Mouse (Mus musculus) midbrain, postnatal 0 days (tissue): ENCODE measurements at regions not wholly inside any gene's neighbourhood (a gene's known extent, or its start where the extent isn't known, plus 50 kb on each side); places are given as distances from the start of the nearest gene placed in this dataset.

Experiments used
- ATAC-seq: fragments of 200-750 bp; cut with Nextera tagmentation; 2 replicates; pipeline ENCODE4 v1.8.0; 2017; ENCODE audit warnings: moderate number of reproducible peaks, mild to moderate bottlenecking, moderate TSS enrichment, moderate library complexity; ENCODE audit not compliant: low FRiP score
- DNase-seq: peaks from one replicate; pipeline ENCODE4 v3.0.0-alpha.2; 2015; ENCODE audit warnings: low spot score
- H3K27ac ChIP-seq: fragments of 300-500 bp; sonication (generic); 2 replicates; pipeline ENCODE4 v1.5.1; 2014; ENCODE audit warnings: low read depth, mild to moderate bottlenecking, low read length, mixed read lengths
- H3K27me3 ChIP-seq: fragments of 300-500 bp; sonication (generic); 2 replicates; pipeline ENCODE4 v1.6.1; 2014; ENCODE audit warnings: low read length, control low read depth, mixed read lengths; ENCODE audit not compliant: insufficient read depth
- H3K36me3 ChIP-seq: fragments of 300-500 bp; sonication (generic); 2 replicates; pipeline ENCODE4 v1.6.1; 2014; ENCODE audit warnings: low read length, control low read depth, mixed read lengths; ENCODE audit not compliant: insufficient read depth
- H3K4me1 ChIP-seq: fragments of 300-500 bp; sonication (generic); 2 replicates; pipeline ENCODE4 v1.6.1; 2014; ENCODE audit warnings: mild to moderate bottlenecking, control low read depth, antibody characterized with exemption, low read length, mixed read lengths; ENCODE audit not compliant: insufficient read depth
- H3K4me2 ChIP-seq: fragments of 300-500 bp; sonication (generic); 2 replicates; pipeline ENCODE4 v1.6.1; 2014; ENCODE audit warnings: low read depth, mild to moderate bottlenecking, low read length, mixed read lengths; ENCODE audit not compliant: poor library complexity, severe bottlenecking
- H3K4me3 ChIP-seq: fragments of 300-500 bp; sonication (generic); 2 replicates; pipeline ENCODE4 v1.5.1; 2014; ENCODE audit warnings: low read depth, mild to moderate bottlenecking, low read length, moderate library complexity
- H3K9ac ChIP-seq: fragments of 300-500 bp; sonication (generic); replicated peaks from 2 replicates; pipeline ENCODE4 v1.6.1; 2014; ENCODE audit warnings: mild to moderate bottlenecking, low read length, moderate library complexity, mixed read lengths; ENCODE audit not compliant: poor library complexity, severe bottlenecking
- H3K9me3 ChIP-seq: fragments of 300-500 bp; sonication (generic); 2 replicates; pipeline ENCODE4 v1.6.1; 2016; ENCODE audit warnings: low read length, control low read depth
- CTCF ChIP-seq: IDR thresholded peaks from 2 replicates; pipeline ENCODE4 v1.5.1; 2016; ENCODE audit warnings: antibody characterized with exemption, mild to moderate bottlenecking
- WGBS: fragments of 180-500 bp; shearing (Covaris S2); extraction: QIAGEN DNeasy Blood & Tissue Kit; methylation state at CpG from one replicate; pipeline ENCODE4 v1.1.7; 2014; 5-methylcytosine and 5-hydroxymethylcytosine counted together

GRCm38 (mm10) chr8:96174996-96175395, 286.6 kb upstream of the Got2 start:
- Histone ChIP-seq H3K4me2 (no peak overlapping the region), H3K36me3 (no peaks in the 10 kb centered on the region), H3K9ac (no peak overlapping the region), H3K4me3 (no peak overlapping the region), H3K9me3 (0 out of 2 replicates have a peak, but pooled peaks cover 5% of the 10 kb centered on the region), H3K27me3 (no peaks in the 10 kb centered on the region), H3K4me1 (no peaks in the 10 kb centered on the region), H3K27ac (no peak overlapping the region)
- 62% methylated on average over 5 of the region's 5 CpGs for WGBS
- peak; percentile 66 for DNase-seq
- no peak for TF ChIP-seq CTCF
- no peak for ATAC-seq

- H3K4me2 ChIP-seq: no peak overlapping the region
- DNase-seq (no peak), ATAC-seq (no peak)
- no peak overlapping the region for H3K9ac ChIP-seq
- H3K4me1 ChIP-seq: no peaks in the 10 kb centered on the region
- no peak for TF ChIP-seq CTCF
- no peaks in the 10 kb centered on the region for H3K27me3 ChIP-seq
- WGBS: 96% methylated on average over 8 of the region's 8 CpGs
- H3K36me3 ChIP-seq: no peaks in the 10 kb centered on the region
- H3K27ac ChIP-seq: no peak overlapping the region
- H3K9me3 ChIP-seq: no peaks in the 10 kb centered on the region
- H3K4me3 ChIP-seq: no peak overlapping the region
These were observed 276.6 kb upstream of the Got2 start for GRCm38 (mm10) chr8:96164933-96165332.

DNA sequence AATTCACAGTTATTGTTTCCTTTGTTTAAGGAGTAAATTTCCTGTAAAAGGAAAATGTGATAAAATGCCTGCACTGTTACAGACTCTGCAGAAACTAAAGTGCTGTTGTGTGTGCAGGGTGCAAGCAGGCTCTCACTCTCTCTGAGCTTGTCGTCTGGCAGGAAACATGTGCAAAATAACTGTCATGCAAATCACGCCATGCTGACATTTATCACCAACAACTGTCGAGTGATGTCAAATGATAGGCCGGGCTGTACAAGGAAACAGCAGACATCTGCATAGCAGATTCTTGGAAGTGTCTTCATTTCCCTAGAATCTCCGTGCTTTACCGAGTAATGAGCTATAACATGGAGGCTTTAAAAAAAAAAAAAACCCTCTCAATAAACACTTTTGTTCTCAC, 271.6 kb upstream of the Got2 start:
- TF ChIP-seq CTCF: no peak
- ATAC-seq (no peak), DNase-seq (no peak)
- no peak overlapping the region for H3K4me3 ChIP-seq
- no peaks in the 10 kb centered on the region for H3K27me3 ChIP-seq
- H3K27ac ChIP-seq: no peak overlapping the region
- no peaks in the 10 kb centered on the region for H3K9me3 ChIP-seq
- H3K9ac ChIP-seq: no peak overlapping the region
- no peaks in the 10 kb centered on the region for H3K36me3 ChIP-seq
- WGBS: 59% methylated on average over 6 of the region's 6 CpGs
- no peak overlapping the region for H3K4me2 ChIP-seq
- no peaks in the 10 kb centered on the region for H3K4me1 ChIP-seq

GRCm38 (mm10) chr8:96152496-96153250, 264.3 kb upstream of the Got2 start:
- peak; percentile 79 for TF ChIP-seq CTCF
- no peak for ATAC-seq
- DNase-seq: no peak
- Histone ChIP-seq H3K9me3 (no peaks in the 10 kb centered on the region), H3K9ac (no peak overlapping the region), H3K4me1 (no peaks in the 10 kb centered on the region), H3K27ac (no peak overlapping the region), H3K4me3 (no peak overlapping the region), H3K36me3 (no peaks in the 10 kb centered on the region), H3K4me2 (no peak overlapping the region), H3K27me3 (no peaks in the 10 kb centered on the region)
- 43% methylated on average over 12 of the region's 12 CpGs for WGBS

GRCm38 (mm10) chr8:96152056-96152455, 263.7 kb upstream of the Got2 start:
- H3K4me2 ChIP-seq: no peak overlapping the region
- H3K9me3 ChIP-seq: no peaks in the 10 kb centered on the region
- WGBS: 84% methylated on average over 10 of the region's 10 CpGs
- TF ChIP-seq CTCF: no peak
- H3K27ac ChIP-seq: no peak overlapping the region
- no peak for DNase-seq
- no peak overlapping the region for H3K4me3 ChIP-seq
- no peaks in the 10 kb centered on the region for H3K4me1 ChIP-seq
- ATAC-seq: no peak
- no peaks in the 10 kb centered on the region for H3K27me3 ChIP-seq
- no peaks in the 10 kb centered on the region for H3K36me3 ChIP-seq
- no peak overlapping the region for H3K9ac ChIP-seq

DNA sequence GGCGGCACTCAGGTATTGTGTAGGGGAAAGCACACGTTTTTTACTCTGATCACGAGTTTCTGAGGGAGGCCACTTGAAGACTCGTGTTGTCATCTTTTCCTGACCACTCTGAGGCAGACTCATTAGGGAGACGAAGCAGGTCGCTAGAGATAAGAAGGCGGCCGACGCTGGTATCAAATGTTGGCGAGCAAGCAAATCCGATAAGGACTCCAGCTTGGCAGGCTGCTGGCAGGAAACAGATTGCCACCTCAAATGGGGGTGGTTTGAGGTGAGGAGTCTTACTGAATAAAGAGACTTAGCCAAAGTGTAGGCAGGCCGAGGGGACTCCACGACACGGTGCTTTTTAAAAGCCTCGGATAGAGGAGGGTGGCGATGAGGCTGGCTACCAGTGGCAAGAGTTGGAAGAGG, 262.7 kb upstream of the Got2 start:
- WGBS: 85% methylated on average over 16 of the region's 16 CpGs
- TF ChIP-seq CTCF: no peak
- no peaks in the 10 kb centered on the region for H3K27me3 ChIP-seq
- no peak overlapping the region for H3K27ac ChIP-seq
- no peak overlapping the region for H3K4me3 ChIP-seq
- DNase-seq (no peak), ATAC-seq (no peak)
- H3K36me3 ChIP-seq: no peaks in the 10 kb centered on the region
- H3K4me2 ChIP-seq: no peak overlapping the region
- no peaks in the 10 kb centered on the region for H3K9me3 ChIP-seq
- no peak overlapping the region for H3K9ac ChIP-seq
- no peaks in the 10 kb centered on the region for H3K4me1 ChIP-seq
